Mouse (Mus musculus): Measurements from ENCODE around the gene Lsm10. TPM values are rescaled to one million over a fixed set of nuclear protein-coding genes. Genes with fewer than 3 reads are reported as not detected.

The Lsm10 gene
- polyA plus RNA-seq, 2 experiments from 2014 or later, result 67.3 to 70.5 TPM

- ATAC-seq, result no peak
Measured at GRCm38 (mm10) chr4:126120506-126120905, 24.1 kb downstream of the Lsm10 start.

GRCm38 (mm10) chr4:126123309-126124040 lies 27.1 kb downstream of the Lsm10 start:
- ATAC-seq, result no peak

GRCm38 (mm10) chr4:126130502-126130901 lies 34.1 kb downstream of the Lsm10 start:
- no peak for ATAC-seq

DNA sequence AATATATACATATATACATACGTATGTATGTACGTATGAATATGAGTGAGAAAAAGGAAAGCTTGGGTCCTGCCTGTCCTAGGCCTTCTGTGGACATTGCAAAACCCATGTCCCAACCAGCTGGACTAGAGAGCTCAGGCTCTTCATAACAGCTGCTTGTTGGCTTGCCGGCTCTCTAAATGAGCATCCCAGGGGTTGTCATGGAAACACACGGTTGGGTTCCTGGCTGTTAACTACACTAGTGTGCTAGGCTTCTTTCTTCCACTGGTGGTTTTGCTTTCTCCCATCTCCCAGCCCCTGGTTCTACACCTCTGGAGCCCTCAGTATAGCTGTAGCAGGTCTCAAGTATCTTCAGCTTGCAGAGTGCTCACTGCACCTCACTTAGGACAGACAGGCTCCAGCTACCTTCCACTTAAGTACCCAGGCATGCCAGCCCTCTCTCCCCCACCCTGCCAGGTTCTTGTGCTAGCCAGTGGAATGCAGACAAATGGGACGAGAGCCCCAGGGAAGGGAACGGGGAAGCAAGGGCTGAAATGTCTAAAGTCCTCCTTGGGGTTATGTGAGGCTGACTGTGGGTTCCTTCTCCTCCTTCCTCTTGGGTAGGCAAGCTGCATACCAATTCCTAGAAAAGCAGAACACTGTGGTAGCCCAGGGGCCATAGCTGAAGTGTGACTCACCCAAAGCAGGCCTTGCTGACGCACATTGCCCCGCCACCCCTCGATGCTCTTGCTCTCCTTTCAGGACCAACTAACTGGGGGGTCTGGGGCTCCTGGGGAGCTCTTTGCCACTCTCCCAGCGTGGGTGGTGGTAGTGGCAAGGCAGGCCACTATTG lies 35.1 kb downstream of the Lsm10 start:
- no peak for ATAC-seq

- ATAC-seq, result no peak
Measured at GRCm38 (mm10) chr4:126132636-126133264, 36.3 kb downstream of the Lsm10 start.

DNA sequence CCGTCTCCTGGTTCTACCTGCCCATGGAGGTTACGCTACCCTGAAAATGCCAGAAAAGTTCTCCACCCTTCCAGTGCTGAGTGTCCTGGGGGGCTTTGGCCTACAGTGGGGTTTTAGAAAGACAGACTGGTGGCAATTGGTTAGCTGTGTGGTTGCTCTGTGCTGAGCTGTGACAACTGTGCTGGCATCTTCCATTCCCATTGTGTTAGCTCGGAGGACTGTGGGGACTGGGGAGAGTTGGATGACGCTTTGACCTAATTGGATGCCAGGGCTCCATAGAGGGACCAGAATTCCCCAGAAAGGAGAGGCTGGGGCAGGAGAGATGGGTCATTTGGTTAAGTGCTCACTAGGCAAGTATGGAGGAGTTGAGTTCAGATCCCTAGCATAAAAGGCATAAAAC lies 37.8 kb downstream of the Lsm10 start:
- ATAC-seq, result no peak

DNA sequence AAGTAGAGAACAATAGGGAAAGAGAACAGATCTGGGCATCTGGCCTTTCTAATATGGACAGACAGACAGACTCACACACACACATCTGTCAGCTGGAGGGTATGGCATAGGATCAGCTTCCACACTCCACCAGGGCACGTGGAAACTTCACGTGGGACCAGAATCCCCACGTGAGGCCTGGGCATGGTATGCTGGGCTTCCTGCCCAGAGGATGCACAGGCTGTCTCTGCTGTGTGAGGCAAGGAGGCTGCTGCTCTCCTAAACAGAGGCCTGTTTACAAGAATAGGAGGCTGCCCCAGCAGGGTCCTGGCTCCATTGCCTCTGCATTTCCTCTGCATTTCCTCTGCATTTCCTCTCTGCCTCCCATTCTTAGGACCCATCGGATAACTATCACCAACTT lies 38.2 kb downstream of the Lsm10 start:
- ATAC-seq, result no peak

- ATAC-seq, result no peak
Measured at GRCm38 (mm10) chr4:126137773-126138172, 41.4 kb downstream of the Lsm10 start.

- no peak for ATAC-seq
Measured at GRCm38 (mm10) chr4:126141021-126141420, 44.6 kb downstream of the Lsm10 start.

GRCm38 (mm10) chr4:126145396-126145795 lies 49.0 kb downstream of the Lsm10 start:
- no peak for ATAC-seq

GRCm38 (mm10) chr4:126146974-126147532 lies 50.6 kb downstream of the Lsm10 start:
- no peak for ATAC-seq

- ATAC-seq, result no peak
Measured at GRCm38 (mm10) chr4:126147533-126148160, 51.2 kb downstream of the Lsm10 start, which contains the start of gene Eva1b. TSS of gene Eva1b (plus strand) at chr4:126147744.

Other genes with a start within 250 kb of the Lsm10 start
- gene Csf3r, start 72.1 kb upstream of the Lsm10 start, polyA plus RNA-seq (2017; shearing (Covaris generic)), result under 1 TPM; 0.24 to 0.38 TPM
- gene Mrps15, start 49.7 kb upstream of the Lsm10 start, polyA plus RNA-seq (2017; shearing (Covaris generic)), result 10 to 100 TPM; 63.7 to 77.4 TPM
- under 1 TPM; 0.47 to 0.69 TPM for gene Oscp1, start 38.1 kb upstream of the Lsm10 start, polyA plus RNA-seq (2017; shearing (Covaris generic))
- 10 to 100 TPM; 15.5 to 20.4 TPM for gene Stk40, start 7.3 kb downstream of the Lsm10 start, polyA plus RNA-seq (2017; shearing (Covaris generic))
- gene Eva1b, start 51.1 kb downstream of the Lsm10 start, polyA plus RNA-seq (2017; shearing (Covaris generic)), result 10 to 100 TPM; 18.8 to 19.0 TPM
- under 1 TPM in 1 of 2 experiments, not detected in 1; 0.92 TPM for gene Sh3d21, start 66.9 kb downstream of the Lsm10 start, polyA plus RNA-seq (2017; shearing (Covaris generic))
- 100 to 1,000 TPM; 205 to 236 TPM for gene Thrap3, start 106.1 kb downstream of the Lsm10 start, polyA plus RNA-seq (2017; shearing (Covaris generic))
- gene Map7d1, start 159.7 kb downstream of the Lsm10 start, polyA plus RNA-seq (2017; shearing (Covaris generic)), result 1 to 10 TPM; 6.7 to 7.4 TPM
- gene Trappc3, start 165.7 kb downstream of the Lsm10 start, polyA plus RNA-seq (2017; shearing (Covaris generic)), result 10 to 100 TPM; 57.1 to 80.8 TPM
- not detected for gene Col8a2, start 190.2 kb downstream of the Lsm10 start, polyA plus RNA-seq (2017; shearing (Covaris generic))
- 10 to 100 TPM; 12.4 to 26.1 TPM for gene Adprhl2, start 225.1 kb downstream of the Lsm10 start, polyA plus RNA-seq (2017; shearing (Covaris generic))
- under 1 TPM in 1 of 2 experiments, not detected in 1; 0.33 TPM for gene Tekt2, start 229.1 kb downstream of the Lsm10 start, polyA plus RNA-seq (2017; shearing (Covaris generic))